Mouse (Mus musculus): ENCODE data around the gene Alk. TPM values are rescaled to one million over a fixed set of nuclear protein-coding genes. Genes with fewer than 3 reads are reported as not detected.
A peak's percentile ranks its signal among the peaks of the same experiment; 100 is the strongest.

Alk gene
- polyA plus RNA-seq, 1 experiment: not detected

- H3K27me3 ChIP-seq (ENCODE audit: control insufficient read depth, insufficient read depth, low read length): no peaks in the 10 kb centered on the region
- WGBS: 81% methylated on average over 4 of the region's 4 CpGs
- H3K4me3 ChIP-seq (ENCODE audit: extremely low read depth, insufficient read depth, insufficient read length): no peak overlapping the region
- H3K36me3 ChIP-seq (ENCODE audit: control insufficient read depth, insufficient read depth, low read length): no peaks in the 10 kb centered on the region
- H3K4me1 ChIP-seq (ENCODE audit: control insufficient read depth, insufficient read depth, insufficient read length): no peaks in the 10 kb centered on the region
- DNase-seq (ENCODE audit: low read depth in 1 of 2, low spot score in 2 of 2): no peak
- TF ChIP-seq CTCF (IDR thresholded peaks at IDR 0.05; ENCODE audit: extremely low read depth, insufficient read depth, insufficient read length, insufficient replicate concordance): no peak
- no peak for TF ChIP-seq POLR2A (IDR thresholded peaks at IDR 0.05; ENCODE audit: low read depth, low read length)
- H3K27ac ChIP-seq (ENCODE audit: insufficient read depth, low read length): no peak overlapping the region
Observed at GRCm38 (mm10) chr17:72251554-72251953, 352.9 kb downstream of the Alk start.

GRCm38 (mm10) chr17:72250482-72251405 lies 353.7 kb downstream of the Alk start:
- H3K27ac ChIP-seq (ENCODE audit: insufficient read depth, low read length): no peak overlapping the region
- no peaks in the 10 kb centered on the region for H3K27me3 ChIP-seq (ENCODE audit: control insufficient read depth, insufficient read depth, low read length)
- no peak overlapping the region for H3K4me3 ChIP-seq (ENCODE audit: extremely low read depth, insufficient read depth, insufficient read length)
- WGBS: 71% methylated on average over 7 of the region's 7 CpGs
- DNase-seq (ENCODE audit: low read depth in 1 of 2, low spot score in 2 of 2): no peak
- H3K4me1 ChIP-seq (ENCODE audit: control insufficient read depth, insufficient read depth, insufficient read length): no peaks in the 10 kb centered on the region
- H3K36me3 ChIP-seq (ENCODE audit: control insufficient read depth, insufficient read depth, low read length): no peaks in the 10 kb centered on the region
- TF ChIP-seq CTCF (IDR thresholded peaks at IDR 0.05; ENCODE audit: extremely low read depth, insufficient read depth, insufficient read length, insufficient replicate concordance): no peak
- no peak for TF ChIP-seq POLR2A (IDR thresholded peaks at IDR 0.05; ENCODE audit: low read depth, low read length)

GRCm38 (mm10) chr17:72242036-72242435 lies 362.4 kb downstream of the Alk start:
- WGBS: 24% methylated on average over 4 of the region's 4 CpGs
- DNase-seq (ENCODE audit: low read depth in 1 of 2, low spot score in 2 of 2): peak in 1 of 2 experiments; percentile 6
- H3K27ac ChIP-seq (ENCODE audit: insufficient read depth, low read length): no peak overlapping the region

GRCm38 (mm10) chr17:72237315-72237714 lies 367.1 kb downstream of the Alk start:
- no peak for TF ChIP-seq POLR2A (IDR thresholded peaks at IDR 0.05; ENCODE audit: low read depth, low read length)
- TF ChIP-seq CTCF (IDR thresholded peaks at IDR 0.05; ENCODE audit: extremely low read depth, insufficient read depth, insufficient read length, insufficient replicate concordance): no peak
- WGBS: 92% methylated on average over 1 of the region's 1 CpGs
- Histone ChIP-seq H3K4me1 (ENCODE audit: control insufficient read depth, insufficient read depth, insufficient read length) (no peaks in the 10 kb centered on the region), H3K4me3 (ENCODE audit: extremely low read depth, insufficient read depth, insufficient read length) (no peak overlapping the region), H3K27ac (ENCODE audit: insufficient read depth, low read length) (no peak overlapping the region), H3K36me3 (ENCODE audit: control insufficient read depth, insufficient read depth, low read length) (no peaks in the 10 kb centered on the region), H3K27me3 (ENCODE audit: control insufficient read depth, insufficient read depth, low read length) (no peaks in the 10 kb centered on the region)
- DNase-seq (ENCODE audit: low read depth in 1 of 2, low spot score in 2 of 2): no peak

More at GRCm38 (mm10) chr17:72242036-72242435, 362.4 kb downstream of the Alk start:
- H3K36me3 ChIP-seq (ENCODE audit: control insufficient read depth, insufficient read depth, low read length): no peaks in the 10 kb centered on the region
- TF ChIP-seq POLR2A (IDR thresholded peaks at IDR 0.05; ENCODE audit: low read depth, low read length) (no peak), CTCF (IDR thresholded peaks at IDR 0.05; ENCODE audit: extremely low read depth, insufficient read depth, insufficient read length, insufficient replicate concordance) (peak; percentile 60; the same call in 1 of the 2 replicates)
- no peaks in the 10 kb centered on the region for H3K27me3 ChIP-seq (ENCODE audit: control insufficient read depth, insufficient read depth, low read length)
- no peak overlapping the region for H3K4me3 ChIP-seq (ENCODE audit: extremely low read depth, insufficient read depth, insufficient read length)
- H3K4me1 ChIP-seq (ENCODE audit: control insufficient read depth, insufficient read depth, insufficient read length): no peaks in the 10 kb centered on the region

DNA sequence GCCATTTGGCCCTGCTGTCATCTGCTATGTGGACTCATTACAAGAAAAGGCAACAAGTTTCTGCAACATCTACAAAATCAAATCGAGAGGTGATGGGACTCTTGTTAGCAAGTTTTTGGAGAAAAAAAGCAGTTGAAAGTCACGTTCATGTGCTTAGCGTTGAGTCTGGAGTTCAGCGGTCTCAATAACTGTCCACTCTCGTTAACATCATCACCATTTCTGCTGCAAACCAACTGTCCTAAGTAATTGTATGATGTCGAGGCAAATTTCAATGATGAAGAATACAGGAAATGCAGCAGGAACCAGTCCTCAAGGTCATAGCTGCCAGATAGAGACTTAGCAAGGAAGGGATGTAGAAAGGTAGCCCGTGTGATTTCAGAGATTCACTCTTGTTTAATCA lies 373.5 kb downstream of the Alk start:
- Histone ChIP-seq H3K4me3 (ENCODE audit: extremely low read depth, insufficient read depth, insufficient read length) (no peak overlapping the region), H3K4me1 (ENCODE audit: control insufficient read depth, insufficient read depth, insufficient read length) (no peaks in the 10 kb centered on the region), H3K27me3 (ENCODE audit: control insufficient read depth, insufficient read depth, low read length) (no peaks in the 10 kb centered on the region), H3K36me3 (ENCODE audit: control insufficient read depth, insufficient read depth, low read length) (no peaks in the 10 kb centered on the region), H3K27ac (ENCODE audit: insufficient read depth, low read length) (no peak overlapping the region)
- TF ChIP-seq CTCF (IDR thresholded peaks at IDR 0.05; ENCODE audit: extremely low read depth, insufficient read depth, insufficient read length, insufficient replicate concordance) (no peak), POLR2A (IDR thresholded peaks at IDR 0.05; ENCODE audit: low read depth, low read length) (no peak)
- no peak for DNase-seq (ENCODE audit: low read depth in 1 of 2, low spot score in 2 of 2)
- 86% methylated on average over 7 of the region's 7 CpGs for WGBS

DNA sequence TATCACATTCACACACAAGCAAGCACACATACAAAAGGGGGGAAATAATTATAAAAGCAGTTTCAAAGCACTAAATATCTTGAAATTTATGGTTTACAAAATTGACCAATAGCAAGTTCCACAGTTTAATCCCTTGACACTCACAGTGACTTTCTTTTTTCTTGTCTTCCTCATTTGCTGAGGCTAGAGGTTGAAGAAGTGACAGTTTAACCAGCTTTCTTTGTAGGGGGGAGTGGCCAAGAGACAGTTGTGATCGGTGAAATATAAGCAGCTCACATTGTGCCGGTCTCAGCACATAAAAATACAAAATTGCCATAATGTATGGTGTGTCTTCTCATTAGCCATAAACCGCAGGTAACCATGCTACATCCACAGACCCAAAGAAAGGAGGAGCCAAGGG lies 385.6 kb downstream of the Alk start:
- no peak overlapping the region for H3K27ac ChIP-seq (ENCODE audit: insufficient read depth, low read length)
- 36% methylated on average over 3 of the region's 3 CpGs for WGBS
- no peaks in the 10 kb centered on the region for H3K36me3 ChIP-seq (ENCODE audit: control insufficient read depth, insufficient read depth, low read length)
- no peak for DNase-seq (ENCODE audit: low read depth in 1 of 2, low spot score in 2 of 2)
- TF ChIP-seq POLR2A (IDR thresholded peaks at IDR 0.05; ENCODE audit: low read depth, low read length): no peak
- no peak for TF ChIP-seq CTCF (IDR thresholded peaks at IDR 0.05; ENCODE audit: extremely low read depth, insufficient read depth, insufficient read length, insufficient replicate concordance)
- no peaks in the 10 kb centered on the region; the same call in 1 of the 2 replicates for H3K27me3 ChIP-seq (ENCODE audit: control insufficient read depth, insufficient read depth, low read length)
- H3K4me3 ChIP-seq (ENCODE audit: extremely low read depth, insufficient read depth, insufficient read length): no peak overlapping the region
- H3K4me1 ChIP-seq (ENCODE audit: control insufficient read depth, insufficient read depth, insufficient read length): no peaks in the 10 kb centered on the region

GRCm38 (mm10) chr17:72197576-72197975 lies 406.9 kb downstream of the Alk start:
- H3K27me3 ChIP-seq (ENCODE audit: control insufficient read depth, insufficient read depth, low read length): no peaks in the 10 kb centered on the region
- DNase-seq (ENCODE audit: low read depth in 1 of 2, low spot score in 2 of 2): no peak
- H3K27ac ChIP-seq (ENCODE audit: insufficient read depth, low read length): no peak overlapping the region
- 88% methylated on average over 6 of the region's 6 CpGs for WGBS
- H3K4me1 ChIP-seq (ENCODE audit: control insufficient read depth, insufficient read depth, insufficient read length): no peaks in the 10 kb centered on the region
- no peak overlapping the region for H3K4me3 ChIP-seq (ENCODE audit: extremely low read depth, insufficient read depth, insufficient read length)
- TF ChIP-seq POLR2A (IDR thresholded peaks at IDR 0.05; ENCODE audit: low read depth, low read length) (no peak), CTCF (IDR thresholded peaks at IDR 0.05; ENCODE audit: extremely low read depth, insufficient read depth, insufficient read length, insufficient replicate concordance) (no peak)
- no peaks in the 10 kb centered on the region for H3K36me3 ChIP-seq (ENCODE audit: control insufficient read depth, insufficient read depth, low read length)
